Mouse (Mus musculus) midbrain, embryonic 16.5 days (tissue): ENCODE data around the gene Dchs1. TPM values are rescaled to one million over a fixed set of nuclear protein-coding genes. Genes with fewer than 3 reads are reported as not detected.
A peak's percentile ranks its signal among the peaks of the same experiment; 100 is the strongest.

Experiments used
- ATAC-seq: fragments of 200-750 bp; cut with Nextera tagmentation; 2 replicates; pipeline ENCODE4 v1.8.0; 2017; ENCODE audit warnings: moderate TSS enrichment
- H3K27ac ChIP-seq: fragments of 300-500 bp; sonication (generic); 2 replicates; pipeline ENCODE4 v1.5.1; 2014; ENCODE audit warnings: mild to moderate bottlenecking, low read length, mixed read lengths
- H3K27me3 ChIP-seq: fragments of 300-500 bp; sonication (generic); 2 replicates; pipeline ENCODE4 v1.6.1; 2014; ENCODE audit warnings: low read depth, low read length, mixed read lengths; ENCODE audit not compliant: control insufficient read depth, insufficient read depth
- H3K36me3 ChIP-seq: fragments of 300-500 bp; sonication (generic); 2 replicates; pipeline ENCODE4 v1.6.1; 2014; ENCODE audit warnings: mild to moderate bottlenecking, low read length, moderate library complexity, mixed read lengths; ENCODE audit not compliant: control insufficient read depth, insufficient read depth
- H3K4me1 ChIP-seq: fragments of 300-500 bp; sonication (generic); 2 replicates; pipeline ENCODE4 v1.6.1; 2014; ENCODE audit warnings: mild to moderate bottlenecking, low read length, mixed read lengths; ENCODE audit not compliant: control insufficient read depth, insufficient read depth
- H3K4me2 ChIP-seq: fragments of 300-500 bp; sonication (generic); 2 replicates; pipeline ENCODE4 v1.6.1; 2014; ENCODE audit warnings: mild to moderate bottlenecking, low read length, mixed read lengths
- H3K4me3 ChIP-seq: fragments of 300-500 bp; sonication (generic); 2 replicates; pipeline ENCODE4 v1.5.1; 2014; ENCODE audit warnings: low read depth, mild to moderate bottlenecking, low read length, moderate library complexity, mixed read lengths
- H3K9ac ChIP-seq: fragments of 300-500 bp; sonication (generic); 2 replicates; pipeline ENCODE4 v1.6.1; 2014; ENCODE audit warnings: low read depth, low read length, mixed read lengths
- H3K9me3 ChIP-seq: fragments of 300-500 bp; sonication (generic); replicated peaks from 2 replicates; pipeline ENCODE4 v1.6.1; 2014; ENCODE audit warnings: mild to moderate bottlenecking, low read length, mixed read lengths; ENCODE audit not compliant: control insufficient read depth, poor library complexity, severe bottlenecking
- WGBS: fragments of 180-500 bp; shearing (Covaris S2); extraction: QIAGEN DNeasy Blood & Tissue Kit; methylation state at CpG from one replicate; pipeline ENCODE4 v1.1.7; 2014; 5-methylcytosine and 5-hydroxymethylcytosine counted together
- polyA plus RNA-seq: library from polyadenylated mRNA; unstranded; fragments of >200 nt; fragmentation: Nextera tagmentation; extraction: Ambion mirVana; gene quantifications from 2 replicates; pipeline ENCODE4 v1.2.1, GENCODE M21; 2015

The Dchs1 gene
- polyA plus RNA-seq, 1 experiment from 2014 or later: 12.5 TPM

DNA sequence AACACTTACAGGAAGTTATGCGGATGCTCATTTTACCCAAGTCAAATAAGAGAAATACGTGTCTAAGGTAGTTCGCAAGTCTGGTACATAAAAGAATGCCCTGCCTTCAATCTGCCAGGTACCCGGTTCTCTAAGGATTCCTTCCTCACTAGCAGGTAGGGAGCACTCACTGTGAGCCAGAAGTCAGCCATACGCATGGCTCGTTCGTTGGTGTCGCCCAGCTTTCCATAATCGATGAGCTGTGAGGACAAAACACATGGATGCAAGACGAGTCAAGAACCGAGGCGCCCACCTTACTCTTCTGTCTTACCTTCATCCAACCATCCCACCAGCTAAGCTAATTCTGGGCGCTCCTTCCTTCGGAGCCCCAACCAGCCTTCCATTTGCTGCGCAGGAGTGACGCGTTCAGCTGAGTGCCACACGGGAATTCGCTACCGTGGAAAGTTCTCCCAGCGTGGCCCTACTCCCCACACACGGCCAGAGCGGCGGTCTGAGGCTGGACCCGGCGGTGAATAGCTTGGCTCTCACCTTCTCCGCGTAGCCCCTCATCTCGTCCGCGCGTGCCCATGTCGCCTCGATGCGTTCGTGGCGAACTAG lies 22.9 kb upstream of the Dchs1 start:
- 4% methylated on average over 37 of the region's 37 CpGs for WGBS
- H3K4me2 ChIP-seq: peak overlapping the region; percentile 73
- peak overlapping the region; percentile 88 for H3K27ac ChIP-seq
- H3K36me3 ChIP-seq: peaks cover 6% of the 10 kb centered on the region
- ATAC-seq: peak; percentile 79
- no peaks in the 10 kb centered on the region for H3K9me3 ChIP-seq
- H3K4me1 ChIP-seq: peaks cover 12% of the 10 kb centered on the region
- H3K9ac ChIP-seq: peak overlapping the region; percentile 83
- peak overlapping the region; percentile 55 for H3K4me3 ChIP-seq
- H3K27me3 ChIP-seq: no peaks in the 10 kb centered on the region

DNA sequence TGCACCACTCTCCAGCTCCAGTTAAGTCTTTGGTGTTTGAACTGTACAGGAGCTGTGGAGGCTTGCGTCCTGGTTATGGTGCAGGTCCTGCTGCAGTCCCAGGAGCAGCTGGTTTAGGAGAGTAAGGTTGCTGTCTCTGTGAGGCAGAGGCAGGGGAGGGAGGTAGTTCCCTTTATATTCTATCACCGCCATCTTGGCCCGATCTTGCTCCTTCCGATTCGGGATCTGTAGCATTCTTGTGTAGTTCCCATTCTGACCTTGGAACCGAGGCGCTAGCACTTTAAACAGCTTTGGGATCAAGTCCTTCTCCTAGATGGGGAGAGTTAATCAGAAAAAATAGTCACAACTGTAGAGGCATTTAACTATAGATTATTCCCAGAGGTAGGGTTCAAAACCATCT lies 22.4 kb upstream of the Dchs1 start:
- peak overlapping the region; percentile 73 for H3K4me2 ChIP-seq
- H3K9me3 ChIP-seq: no peaks in the 10 kb centered on the region
- WGBS: 83% methylated on average over 7 of the region's 7 CpGs
- no peaks in the 10 kb centered on the region for H3K27me3 ChIP-seq
- ATAC-seq: no peak
- peak overlapping the region; percentile 55 for H3K4me3 ChIP-seq
- H3K36me3 ChIP-seq: peaks cover 6% of the 10 kb centered on the region
- H3K9ac ChIP-seq: peak overlapping the region; percentile 83
- H3K4me1 ChIP-seq: peaks cover 12% of the 10 kb centered on the region
- no peak overlapping the region; the same call in 1 of the 2 replicates for H3K27ac ChIP-seq

DNA sequence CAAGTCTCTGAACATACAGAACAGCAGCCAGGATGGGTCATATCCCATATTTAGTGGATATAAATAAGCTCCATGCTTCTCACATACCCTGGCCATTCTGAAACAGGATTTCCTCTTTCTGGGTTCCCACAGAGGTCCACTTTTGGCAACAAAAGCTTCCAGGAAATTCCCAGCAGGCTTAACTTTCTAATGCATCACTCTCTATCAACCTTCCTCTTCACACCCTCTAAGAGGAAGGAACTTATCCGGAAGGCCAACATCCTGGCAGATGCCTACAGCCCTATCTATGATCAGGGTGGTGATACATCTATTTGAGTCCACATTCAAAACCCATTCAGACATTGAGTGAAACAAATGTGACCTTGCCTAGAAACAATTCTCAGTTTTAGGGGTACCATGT lies 20.9 kb upstream of the Dchs1 start:
- ATAC-seq: no peak
- Histone ChIP-seq H3K27me3 (no peaks in the 10 kb centered on the region), H3K4me2 (no peak overlapping the region), H3K36me3 (peaks cover 6% of the 10 kb centered on the region), H3K9ac (no peak overlapping the region), H3K4me3 (no peak overlapping the region), H3K27ac (no peak overlapping the region), H3K4me1 (peaks cover 12% of the 10 kb centered on the region), H3K9me3 (no peaks in the 10 kb centered on the region)
- WGBS: 95% methylated on average over 1 of the region's 1 CpGs

DNA sequence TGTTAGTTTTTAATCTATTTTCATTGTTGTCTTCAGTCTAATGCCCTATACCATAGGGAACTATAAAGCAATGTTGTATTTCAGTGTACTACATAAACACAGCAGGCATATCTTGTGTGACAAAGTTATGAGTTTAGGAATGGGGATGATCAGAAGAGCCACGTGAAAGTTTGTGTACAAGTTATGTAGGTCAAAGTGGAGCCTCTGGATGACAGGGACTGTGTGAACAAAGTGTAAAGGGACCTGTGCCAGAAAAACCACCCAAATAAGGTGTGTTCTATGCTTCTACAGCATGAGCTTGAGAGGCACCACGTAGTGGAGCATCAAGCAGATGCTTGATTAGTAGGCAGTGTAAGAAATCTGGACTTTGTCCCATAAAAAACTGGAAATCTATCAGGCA lies 19.3 kb upstream of the Dchs1 start:
- WGBS: 61% methylated on average over 2 of the region's 2 CpGs
- no peak overlapping the region for H3K27ac ChIP-seq
- H3K4me1 ChIP-seq: peaks cover 12% of the 10 kb centered on the region
- peaks cover 6% of the 10 kb centered on the region for H3K36me3 ChIP-seq
- no peak overlapping the region for H3K4me3 ChIP-seq
- H3K27me3 ChIP-seq: no peaks in the 10 kb centered on the region
- ATAC-seq: no peak
- H3K9ac ChIP-seq: no peak overlapping the region
- H3K4me2 ChIP-seq: no peak overlapping the region
- H3K9me3 ChIP-seq: no peaks in the 10 kb centered on the region

DNA sequence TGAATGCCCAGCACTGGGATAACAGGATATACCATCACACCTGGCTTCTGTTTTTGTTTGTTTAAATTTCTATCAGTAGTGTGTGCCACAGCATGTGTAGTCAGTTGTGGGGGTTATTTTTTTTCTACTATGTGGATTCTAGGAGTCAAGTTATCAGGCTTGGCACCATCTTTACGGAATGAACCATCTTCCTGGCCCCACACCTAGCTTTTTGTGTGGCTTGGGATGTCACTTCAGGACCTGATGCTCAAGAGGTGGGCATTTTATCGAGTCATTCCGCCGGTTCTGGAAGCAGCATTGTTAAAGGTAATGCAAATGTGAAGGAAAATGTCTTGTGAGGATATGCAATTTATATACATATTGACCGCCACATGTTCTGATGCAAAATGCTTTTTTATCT lies 18.7 kb upstream of the Dchs1 start:
- no peak overlapping the region for H3K9ac ChIP-seq
- H3K27me3 ChIP-seq: no peaks in the 10 kb centered on the region
- no peak overlapping the region for H3K27ac ChIP-seq
- H3K4me2 ChIP-seq: no peak overlapping the region
- H3K4me1 ChIP-seq: peaks cover 12% of the 10 kb centered on the region
- no peaks in the 10 kb centered on the region for H3K9me3 ChIP-seq
- H3K4me3 ChIP-seq: no peak overlapping the region
- 79% methylated on average over 5 of the region's 5 CpGs for WGBS
- H3K36me3 ChIP-seq: peaks cover 6% of the 10 kb centered on the region
- ATAC-seq: no peak

DNA sequence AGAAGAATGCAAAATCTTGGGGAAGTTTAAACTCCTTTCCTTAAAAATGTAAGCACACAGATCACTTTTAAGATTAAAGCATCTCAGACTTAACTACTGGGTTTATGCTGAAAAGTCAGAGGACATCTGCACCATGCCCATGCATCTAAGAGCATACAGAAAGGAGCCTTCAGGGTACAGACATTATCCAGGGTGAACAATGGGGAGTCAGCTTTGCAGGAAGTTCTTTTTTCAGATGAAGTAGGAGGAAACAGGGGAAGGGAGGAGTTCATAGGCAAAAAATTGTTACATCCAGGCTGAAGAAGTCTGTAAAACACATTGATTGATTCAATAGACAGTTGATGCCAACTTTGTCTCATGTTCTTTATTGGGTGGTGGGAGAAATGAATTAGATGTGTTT lies 16.0 kb upstream of the Dchs1 start:
- H3K27ac ChIP-seq: no peak overlapping the region
- no peak overlapping the region for H3K4me2 ChIP-seq
- no peak overlapping the region for H3K9ac ChIP-seq
- no peaks in the 10 kb centered on the region for H3K27me3 ChIP-seq
- no peak for ATAC-seq
- no peaks in the 10 kb centered on the region for H3K4me1 ChIP-seq
- H3K4me3 ChIP-seq: no peak overlapping the region
- H3K9me3 ChIP-seq: no peaks in the 10 kb centered on the region
- H3K36me3 ChIP-seq: 0 out of 2 replicates have a peak, but pooled peaks cover under 1% of the 10 kb centered on the region

DNA sequence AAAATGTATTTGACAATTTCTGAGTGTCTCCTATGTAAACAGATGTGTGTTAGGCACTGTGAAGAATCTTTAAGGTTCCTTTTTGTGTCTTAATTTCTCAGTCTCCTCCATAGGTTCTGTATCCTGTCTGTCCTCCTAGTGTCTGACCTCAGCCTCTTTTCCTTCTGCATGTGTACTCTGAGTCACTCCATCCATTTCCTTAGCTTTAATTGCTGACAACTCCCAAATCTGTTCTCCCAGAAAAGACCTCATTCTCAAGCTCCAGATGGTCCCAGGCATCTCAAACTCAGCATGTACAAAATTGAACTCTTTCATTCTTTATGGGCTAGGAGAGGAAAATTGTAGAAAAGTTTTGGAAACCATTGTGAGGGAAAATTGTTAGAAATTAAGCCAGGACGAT lies 15.3 kb upstream of the Dchs1 start:
- no peak overlapping the region for H3K27ac ChIP-seq
- no peaks in the 10 kb centered on the region for H3K9me3 ChIP-seq
- no peak for ATAC-seq
- no peak overlapping the region for H3K4me2 ChIP-seq
- no peaks in the 10 kb centered on the region for H3K36me3 ChIP-seq
- H3K4me1 ChIP-seq: no peaks in the 10 kb centered on the region
- no peaks in the 10 kb centered on the region for H3K27me3 ChIP-seq
- H3K4me3 ChIP-seq: no peak overlapping the region
- WGBS: 50% methylated on average over 1 of the region's 1 CpGs
- no peak overlapping the region for H3K9ac ChIP-seq

DNA sequence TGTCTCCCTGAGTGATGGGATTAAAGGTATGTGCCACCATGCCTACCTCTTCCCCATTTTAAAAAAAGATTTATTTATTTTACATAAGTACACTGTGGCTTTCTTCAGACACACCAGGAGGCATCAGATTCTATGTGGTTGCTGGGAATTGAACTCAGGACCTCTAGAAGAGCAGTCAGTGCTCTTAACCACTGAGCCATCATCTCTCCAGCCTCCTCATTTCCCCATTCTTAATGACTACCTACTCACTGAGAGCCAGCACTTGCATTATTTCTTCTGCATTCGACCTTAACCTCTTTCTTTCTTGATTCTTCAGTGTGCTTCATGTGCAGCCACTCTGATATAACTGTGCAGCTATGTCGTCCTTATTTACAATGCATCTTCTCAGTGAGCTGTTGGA lies 14.9 kb upstream of the Dchs1 start:
- H3K9me3 ChIP-seq: no peaks in the 10 kb centered on the region

DNA sequence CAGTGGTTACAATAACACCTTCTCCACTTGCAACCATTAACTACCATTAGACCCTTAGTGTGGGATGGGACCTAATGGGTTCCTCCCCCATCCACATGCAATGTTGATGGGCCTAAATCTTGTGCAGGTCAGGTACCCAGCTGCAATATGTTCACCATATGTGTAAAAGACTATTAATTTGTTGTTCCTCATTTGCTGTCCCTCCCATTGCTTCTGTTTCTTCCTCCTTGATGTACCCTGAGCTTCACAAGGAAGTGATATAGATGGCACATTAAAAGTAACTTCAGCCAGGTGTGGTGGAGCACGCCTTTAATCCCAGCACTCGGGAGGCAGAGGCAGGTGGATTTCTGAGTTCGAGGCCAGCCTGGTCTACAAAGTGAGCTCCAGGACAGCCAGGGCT lies 9.5 kb upstream of the Dchs1 start:
- H3K9me3 ChIP-seq: no peaks in the 10 kb centered on the region
- no peaks in the 10 kb centered on the region for H3K4me1 ChIP-seq
- H3K36me3 ChIP-seq: no peaks in the 10 kb centered on the region
- H3K4me2 ChIP-seq: no peak overlapping the region
- no peaks in the 10 kb centered on the region for H3K27me3 ChIP-seq
- H3K9ac ChIP-seq: no peak overlapping the region
- no peak overlapping the region for H3K27ac ChIP-seq
- no peak overlapping the region for H3K4me3 ChIP-seq
- WGBS: 96% methylated on average over 3 of the region's 3 CpGs
- ATAC-seq: no peak

More for the DNA sequence above, 14.9 kb upstream of the Dchs1 start:
- no peak for ATAC-seq
- Histone ChIP-seq H3K4me3 (no peak overlapping the region), H3K4me1 (no peaks in the 10 kb centered on the region), H3K27ac (no peak overlapping the region), H3K9ac (no peak overlapping the region), H3K27me3 (no peaks in the 10 kb centered on the region), H3K4me2 (no peak overlapping the region), H3K36me3 (no peaks in the 10 kb centered on the region)
- WGBS: 52% methylated on average over 2 of the region's 2 CpGs
